ENCODE assay signal across 12 mouse cellular contexts in the genomic region with DNA sequence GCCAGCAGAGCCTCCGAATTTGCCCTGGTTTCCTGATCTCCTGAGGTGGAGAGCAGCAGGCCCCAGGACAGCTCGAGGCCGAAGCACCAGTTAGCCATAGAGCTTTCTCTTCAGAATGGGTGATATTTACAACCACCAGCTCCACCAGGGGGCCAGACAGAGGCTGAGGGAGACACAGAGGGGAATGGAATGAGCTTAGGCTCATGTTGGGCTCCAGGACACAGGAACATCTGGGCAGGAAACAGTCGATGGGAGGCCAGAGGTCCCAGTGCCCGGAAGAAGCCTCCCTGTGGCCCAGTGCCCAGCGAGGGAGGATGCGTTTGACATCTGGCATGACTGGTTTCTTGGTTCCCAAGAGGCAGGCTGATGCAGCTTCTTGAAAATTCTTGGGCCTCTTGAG. TPM values are rescaled to one million over a fixed set of nuclear protein-coding genes. Genes with fewer than 3 reads are reported as not detected.
DNase-seq lines count a peak whose midpoint lies in the region; TF ChIP-seq lines count a peak whose summit lies in the region.
"Had no signal": no experiment of that assay in that cellular context is flagged by ENCODE, and none has a peak within 500 bp of the region (broad histone marks: within the 10 kb centered on the region; RNA-seq: fewer than 3 reads in every experiment).

No protein-coding gene starts in this region.

- intact Hi-C loops in gastrocnemius, adult 2 months (cut with DNase I) = no loop called here

- no peak overlapping the region for H3K4me3 ChIP-seq in gastrocnemius, adult 2 months
- no peak overlapping the region for H3K4me3 ChIP-seq in layer of hippocampus, adult 2 months
- H3K4me3 ChIP-seq: hindbrain, embryonic 10.5 days; limb, embryonic 10.5 days; neural tube, embryonic 15.5 days had no signal

- TF ChIP-seq CTCF in gastrocnemius, adult 2 months (IDR thresholded peaks at IDR 0.05) = no peak
- TF ChIP-seq CTCF in layer of hippocampus, adult 2 months (conservative IDR thresholded peaks at IDR 0.05) = peak; percentile 34

- no peak overlapping the region for H3K27ac ChIP-seq in gastrocnemius, adult 2 months
- no peak overlapping the region for H3K27ac ChIP-seq in layer of hippocampus, adult 2 months
- H3K27ac ChIP-seq: hindbrain, embryonic 10.5 days; limb, embryonic 10.5 days; neural tube, embryonic 15.5 days had no signal

- DNase-seq in gastrocnemius, postnatal 10 days = peak; percentile 23
- DNase-seq in gastrocnemius, adult 2 months = no peak
- no peak for DNase-seq in layer of hippocampus, adult 2 months (ENCODE audit: low spot score in 2 of 2)
- DNase-seq in layer of hippocampus, adult 11-12 months (ENCODE audit: low spot score) = no peak
- peak; percentile 34 for DNase-seq in adrenal gland, postnatal 10 days
- DNase-seq in lung, postnatal 10 days = peak; percentile 62
- DNase-seq in T-cell, adult 2 months (ENCODE audit: low spot score) = no peak
- no peak for DNase-seq in frontal cortex, postnatal 14 days (ENCODE audit: low spot score in 2 of 2)
- DNase-seq: cerebellum, postnatal 25 days had no signal

RNA-seq across cellular contexts. Expression of gene Cacng1, which starts 17.8 kb away (rescaled TPM):
- total RNA-seq in gastrocnemius, postnatal 10 days (2021) = 100 to 1,000 TPM; 457 to 476 TPM
- 100 to 1,000 TPM; 200 to 381 TPM for total RNA-seq in gastrocnemius, adult 2 months (2021)
- total RNA-seq in layer of hippocampus, adult 2 months (2021) = not detected
- 10 to 100 TPM in 1 of 2 experiments, 1 to 10 TPM in 1; 5.6 to 13.3 TPM for total RNA-seq in adrenal gland, postnatal 10 days (2021)

Comparison
In these comparisons a context has a peak if more than half of its experiments do, and no peak if none do; other contexts are left out.
1. DNase-seq: peak in gastrocnemius, postnatal 10 days (single experiment), adrenal gland, postnatal 10 days (single experiment) and lung, postnatal 10 days (single experiment); none in gastrocnemius, adult 2 months (single experiment), layer of hippocampus, adult 2 months (0 of 2), layer of hippocampus, adult 11-12 months (single experiment), T-cell, adult 2 months (single experiment) and frontal cortex, postnatal 14 days (0 of 2).
2. RNA of gene Cacng1, which starts 17.8 kb away (total RNA-seq): 457 to 476 TPM in gastrocnemius, postnatal 10 days and 200 to 381 TPM in gastrocnemius, adult 2 months; 5.6 to 13.3 TPM in adrenal gland, postnatal 10 days and not detected in layer of hippocampus, adult 2 months; every median in the first group is over 10 times any median in the second.